Mouse (Mus musculus) MEL (cell line): ENCODE results near the gene Sorcs2. TPM values are rescaled to one million over a fixed set of nuclear protein-coding genes. Genes with fewer than 3 reads are reported as not detected.
A peak's percentile ranks its signal among the peaks of the same experiment; 100 is the strongest.

Source experiments
- DNase-seq: peaks from one replicate; pipeline ENCODE4 v3.0.0; 2011; ENCODE audit warnings: low read depth, low spot score
- H3K27ac ChIP-seq: 2 replicates; pipeline ENCODE4 v1.5.1; 2012; ENCODE audit warnings: low read depth, mild to moderate bottlenecking, control low read depth, low read length, moderate library complexity; ENCODE audit not compliant: control insufficient read depth
- H3K27me3 ChIP-seq, 2 experiments: fragments of 150-350 bp in 1 of 2; sonication (generic) in 1 of 2; 2 replicates each; pipeline ENCODE4 v1.6.1; 2012; ENCODE audit warnings: low read length in 2 of 2, mild to moderate bottlenecking in 2 of 2, improper control_type of control experiment in 1 of 2, moderate library complexity in 1 of 2; ENCODE audit not compliant: insufficient read depth in 2 of 2, control insufficient read depth in 1 of 2
- H3K36me3 ChIP-seq, 2 experiments: 2 replicates each; pipeline ENCODE4 v1.6.1; 2012 to 2014; ENCODE audit warnings: low read length in 2 of 2, improper control_type of control experiment in 1 of 2, inconsistent platforms in 1 of 2, mild to moderate bottlenecking in 1 of 2; ENCODE audit not compliant: insufficient read depth in 2 of 2, control insufficient read depth in 1 of 2
- H3K4me1 ChIP-seq, 2 experiments: fragments of 150-350 bp in 1 of 2; sonication (generic) in 1 of 2; 2 replicates each; pipeline ENCODE4 v1.6.1; 2012; ENCODE audit warnings: low read length in 2 of 2, improper control_type of control experiment in 1 of 2, mild to moderate bottlenecking in 1 of 2; ENCODE audit not compliant: insufficient read depth in 2 of 2, control insufficient read depth in 1 of 2
- H3K4me3 ChIP-seq, 2 experiments: fragments of 150-350 bp in 1 of 2; sonication (generic) in 1 of 2; 2 replicates each; pipeline ENCODE4 v1.5.1; 2012; ENCODE audit warnings: low read depth in 2 of 2, low read length in 2 of 2, mild to moderate bottlenecking in 2 of 2, moderate library complexity in 2 of 2, control low read depth in 1 of 2, improper control_type of control experiment in 1 of 2; ENCODE audit not compliant: control insufficient read depth in 1 of 2, insufficient read depth in 1 of 2
- H3K79me2 ChIP-seq: 2 replicates; pipeline ENCODE4 v1.6.1; 2012; ENCODE audit warnings: mild to moderate bottlenecking, low read length, moderate library complexity; ENCODE audit not compliant: control insufficient read depth, poor library complexity, insufficient read depth
- H3K9ac ChIP-seq: 2 replicates; pipeline ENCODE4 v1.6.1; 2012; ENCODE audit warnings: low read depth, mild to moderate bottlenecking, control low read depth, low read length, moderate library complexity; ENCODE audit not compliant: control insufficient read depth, poor library complexity, severe bottlenecking
- H3K9me3 ChIP-seq: fragments of 150-350 bp; sonication (generic); replicated peaks from 2 replicates; pipeline ENCODE4 v1.6.1; 2012; ENCODE audit warnings: mild to moderate bottlenecking, low read length, improper control_type of control experiment, moderate library complexity; ENCODE audit not compliant: insufficient read depth
- BHLHE40 ChIP-seq: IDR thresholded peaks from 2 replicates; pipeline ENCODE4 v1.6.1; 2012; ENCODE audit warnings: low read depth, mild to moderate bottlenecking, inconsistent platforms, low read length, improper control_type of control experiment, borderline replicate concordance
- CTCF ChIP-seq, 3 experiments: IDR thresholded peaks in 2 of 3; conservative IDR thresholded peaks in 1 of 3; 2 replicates each; pipeline ENCODE4 v1.5.1; 2011 to 2012; ENCODE audit warnings: low read length in 3 of 3, low read depth in 2 of 3, mild to moderate bottlenecking in 2 of 3, improper control_type of control experiment in 1 of 3, inconsistent platforms in 1 of 3, mixed read lengths in 1 of 3, moderate library complexity in 1 of 3; ENCODE audit not compliant: control insufficient read depth in 1 of 3, insufficient read depth in 1 of 3, poor library complexity in 1 of 3, severe bottlenecking in 1 of 3
- E2F4 ChIP-seq: IDR thresholded peaks from 2 replicates; pipeline ENCODE4 v1.6.1; 2011; ENCODE audit warnings: low read depth, low read length, improper control_type of control experiment, borderline replicate concordance
- ELF1 ChIP-seq: IDR thresholded peaks from 2 replicates; pipeline ENCODE4 v1.6.1; 2014; ENCODE audit warnings: low read depth, mild to moderate bottlenecking, inconsistent platforms, low read length, improper control_type of control experiment, moderate library complexity
- EP300 ChIP-seq, 2 experiments: IDR thresholded peaks; 2 replicates each; pipeline ENCODE4 v1.6.1; 2011; ENCODE audit warnings: improper control_type of control experiment in 2 of 2, low read length in 2 of 2, low read depth in 1 of 2, mild to moderate bottlenecking in 1 of 2
- GATA1 ChIP-seq: IDR thresholded peaks from 2 replicates; pipeline ENCODE4 v1.6.1; 2011; ENCODE audit warnings: low read depth, low read length, improper control_type of control experiment
- HCFC1 ChIP-seq: IDR thresholded peaks from 2 replicates; pipeline ENCODE4 v1.6.1; 2012; ENCODE audit warnings: low read depth, mild to moderate bottlenecking, inconsistent platforms, low read length, improper control_type of control experiment, moderate library complexity
- MAFK ChIP-seq: IDR thresholded peaks from 2 replicates; pipeline ENCODE4 v1.6.1; 2011; ENCODE audit warnings: low read depth, mild to moderate bottlenecking, low read length, improper control_type of control experiment, borderline replicate concordance
- MAX ChIP-seq: IDR thresholded peaks from 2 replicates; pipeline ENCODE4 v1.6.1; 2011; ENCODE audit warnings: low read length, improper control_type of control experiment
- MAZ ChIP-seq: IDR thresholded peaks from 2 replicates; pipeline ENCODE4 v1.6.1; 2012; ENCODE audit warnings: low read depth, mild to moderate bottlenecking, inconsistent platforms, low read length, improper control_type of control experiment
- MXI1 ChIP-seq: IDR thresholded peaks from 2 replicates; pipeline ENCODE4 v1.6.1; 2011; ENCODE audit warnings: mild to moderate bottlenecking, low read depth, low read length, improper control_type of control experiment
- MYC ChIP-seq: IDR thresholded peaks from 2 replicates; pipeline ENCODE4 v1.6.1; 2011; ENCODE audit warnings: low read depth, mild to moderate bottlenecking, low read length, improper control_type of control experiment, moderate library complexity
- NRF1 ChIP-seq: IDR thresholded peaks from 2 replicates; pipeline ENCODE4 v1.6.1; 2014; ENCODE audit warnings: low read depth, mild to moderate bottlenecking, inconsistent platforms, low read length, improper control_type of control experiment, moderate library complexity; ENCODE audit not compliant: poor library complexity, insufficient read depth, severe bottlenecking
- POLR2AphosphoS2 ChIP-seq: IDR thresholded peaks from 2 replicates; pipeline ENCODE4 v1.6.1; 2011; ENCODE audit warnings: low read length, improper control_type of control experiment
- POLR2AphosphoS5 ChIP-seq: IDR thresholded peaks from 2 replicates; pipeline ENCODE4 v1.6.1; 2012; ENCODE audit warnings: low read depth, borderline replicate concordance, mild to moderate bottlenecking, inconsistent platforms, low read length, moderate library complexity, mixed read lengths
- RAD21 ChIP-seq: IDR thresholded peaks from 2 replicates; pipeline ENCODE4 v1.6.1; 2011; ENCODE audit warnings: mild to moderate bottlenecking, low read depth, low read length, improper control_type of control experiment
- RCOR1 ChIP-seq: IDR thresholded peaks from 2 replicates; pipeline ENCODE4 v1.6.1; 2012; ENCODE audit warnings: low read depth, mild to moderate bottlenecking, inconsistent platforms, low read length, improper control_type of control experiment
- SIN3A ChIP-seq: IDR thresholded peaks from 2 replicates; pipeline ENCODE4 v1.6.1; 2012; ENCODE audit warnings: low read length, improper control_type of control experiment, inconsistent platforms
- SMC3 ChIP-seq: IDR thresholded peaks from 2 replicates; pipeline ENCODE4 v1.6.1; 2011; ENCODE audit warnings: low read depth, low read length, improper control_type of control experiment
- TBP ChIP-seq: IDR thresholded peaks from 2 replicates; pipeline ENCODE4 v1.8.0; 2011; ENCODE audit warnings: low read depth, low read length, improper control_type of control experiment
- UBTF ChIP-seq: IDR thresholded peaks from 2 replicates; pipeline ENCODE4 v1.6.1; 2012; ENCODE audit warnings: low read depth, mild to moderate bottlenecking, inconsistent platforms, low read length, improper control_type of control experiment, moderate library complexity, borderline replicate concordance; ENCODE audit not compliant: insufficient read depth
- ZC3H11A ChIP-seq: IDR thresholded peaks from 2 replicates; pipeline ENCODE4 v1.6.1; 2012; ENCODE audit warnings: low read depth, mild to moderate bottlenecking, inconsistent platforms, low read length, improper control_type of control experiment
- ZKSCAN1 ChIP-seq: IDR thresholded peaks from 2 replicates; pipeline ENCODE4 v1.6.1; 2012; ENCODE audit warnings: low read depth, mild to moderate bottlenecking, inconsistent platforms, low read length, improper control_type of control experiment, moderate library complexity
- ZMIZ1 ChIP-seq: IDR thresholded peaks from 2 replicates; pipeline ENCODE4 v1.6.1; 2012; ENCODE audit warnings: low read depth, mild to moderate bottlenecking, inconsistent platforms, low read length, improper control_type of control experiment, moderate library complexity
- ZNF384 ChIP-seq: IDR thresholded peaks from 2 replicates; pipeline ENCODE4 v1.6.1; 2012; ENCODE audit warnings: low read depth, mild to moderate bottlenecking, inconsistent platforms, low read length, improper control_type of control experiment
- polyA plus RNA-seq, 2 experiments: library from polyadenylated mRNA; stranded (reverse) in 1 of 2; unstranded in 1 of 2; fragments of >175 nt in 1 of 2; fragments of >200 nt in 1 of 2; gene quantifications; 2 replicates each; pipeline versions ENCODE4 v1.2.1 to v1.2.4; 2012; ENCODE audit warnings: low replicate concordance in 2 of 2, low read depth in 1 of 2; ENCODE audit not compliant: insufficient read length in 2 of 2, insufficient read depth in 1 of 2, missing spikeins in 1 of 2
- total RNA-seq: library from RNA; depleted of rRNA; stranded (reverse); fragments of 300-350 nt; gene quantifications from 2 replicates; pipeline ENCODE4 v1.2.3, GENCODE M21; 2012

The Sorcs2 gene
- total and polyA plus RNA-seq, 3 experiments = not detected

GRCm38 (mm10) chr5:35971841-35972578 is 425.9 kb downstream of the Sorcs2 start:
- H3K27ac ChIP-seq = no peak overlapping the region
- no peaks in the 10 kb centered on the region for H3K36me3 ChIP-seq
- no peaks in the 10 kb centered on the region for H3K27me3 ChIP-seq
- no peaks in the 10 kb centered on the region for H3K9me3 ChIP-seq
- no peak overlapping the region for H3K9ac ChIP-seq
- no peak overlapping the region for H3K4me3 ChIP-seq
- H3K4me1 ChIP-seq = no peaks in the 10 kb centered on the region
- no peak for TF ChIP-seq BHLHE40
- no peak for TF ChIP-seq MYC
- TF ChIP-seq RAD21 = peak; percentile 39
- TF ChIP-seq POLR2AphosphoS2 = no peak
- peak; percentile 60 for TF ChIP-seq SMC3
- TF ChIP-seq MXI1 = no peak
- TF ChIP-seq NRF1 = no peak
- peak; percentile 57 to 85 (median 62) for TF ChIP-seq CTCF (IDR thresholded peaks at IDR 0.05 in 2 of 3, conservative IDR thresholded peaks at IDR 0.05 in 1 of 3; ENCODE audit: control insufficient read depth in 1 of 3, insufficient read depth in 1 of 3, low read depth in 2 of 3, low read length in 3 of 3, poor library complexity in 1 of 3, severe bottlenecking in 1 of 3)
- no peak for TF ChIP-seq POLR2AphosphoS5
- H3K79me2 ChIP-seq = no peaks in the 10 kb centered on the region
- DNase-seq = peak; percentile 52

- Histone ChIP-seq H3K79me2 (no peaks in the 10 kb centered on the region), H3K9me3 (no peaks in the 10 kb centered on the region), H3K27ac (no peak overlapping the region)
- no peak for DNase-seq
- no peak for TF ChIP-seq MXI1
- no peak for TF ChIP-seq ZNF384
- no peak for TF ChIP-seq MYC
- no peak for TF ChIP-seq HCFC1
- no peak for TF ChIP-seq UBTF
- TF ChIP-seq ZC3H11A = no peak
- TF ChIP-seq ELF1 = no peak
- TF ChIP-seq CTCF (IDR thresholded peaks at IDR 0.05 in 2 of 3, conservative IDR thresholded peaks at IDR 0.05 in 1 of 3; ENCODE audit: control insufficient read depth in 1 of 3, insufficient read depth in 1 of 3, low read depth in 2 of 3, low read length in 3 of 3, poor library complexity in 1 of 3, severe bottlenecking in 1 of 3) = no peak
- no peak for TF ChIP-seq ZKSCAN1
- TF ChIP-seq E2F4 = no peak
- TF ChIP-seq ZMIZ1 = no peak
- TF ChIP-seq RCOR1 = no peak
- no peak for TF ChIP-seq SIN3A
- no peak for TF ChIP-seq MAZ
- TF ChIP-seq RAD21 = no peak
- no peak for TF ChIP-seq MAFK
- TF ChIP-seq TBP = no peak
- TF ChIP-seq EP300 (IDR thresholded peaks at IDR 0.05; ENCODE audit: low read depth in 1 of 2, low read length in 2 of 2) = no peak
- no peak for TF ChIP-seq MAX
- TF ChIP-seq GATA1 = no peak
- TF ChIP-seq, all 39 proteins: peak for 0
- H3K36me3 ChIP-seq = no peaks in the 10 kb centered on the region
- no peak overlapping the region for H3K9ac ChIP-seq
- H3K4me3 ChIP-seq = no peak overlapping the region
- no peaks in the 10 kb centered on the region for H3K27me3 ChIP-seq
- no peaks in the 10 kb centered on the region for H3K4me1 ChIP-seq
Measured at GRCm38 (mm10) chr5:35970380-35971105, 427.4 kb downstream of the Sorcs2 start.
